Mouse (Mus musculus) cerebellum, postnatal 25 days (tissue): ENCODE results near the gene Mb.
A peak's percentile ranks its signal among the peaks of the same experiment; 100 is the strongest.

Source experiments
- DNase-seq, 2 experiments: peaks; one replicate each; pipeline ENCODE4 v3.0.0; 2021; ENCODE audit warnings: mixed read lengths in 2 of 2

Mb gene

DNA sequence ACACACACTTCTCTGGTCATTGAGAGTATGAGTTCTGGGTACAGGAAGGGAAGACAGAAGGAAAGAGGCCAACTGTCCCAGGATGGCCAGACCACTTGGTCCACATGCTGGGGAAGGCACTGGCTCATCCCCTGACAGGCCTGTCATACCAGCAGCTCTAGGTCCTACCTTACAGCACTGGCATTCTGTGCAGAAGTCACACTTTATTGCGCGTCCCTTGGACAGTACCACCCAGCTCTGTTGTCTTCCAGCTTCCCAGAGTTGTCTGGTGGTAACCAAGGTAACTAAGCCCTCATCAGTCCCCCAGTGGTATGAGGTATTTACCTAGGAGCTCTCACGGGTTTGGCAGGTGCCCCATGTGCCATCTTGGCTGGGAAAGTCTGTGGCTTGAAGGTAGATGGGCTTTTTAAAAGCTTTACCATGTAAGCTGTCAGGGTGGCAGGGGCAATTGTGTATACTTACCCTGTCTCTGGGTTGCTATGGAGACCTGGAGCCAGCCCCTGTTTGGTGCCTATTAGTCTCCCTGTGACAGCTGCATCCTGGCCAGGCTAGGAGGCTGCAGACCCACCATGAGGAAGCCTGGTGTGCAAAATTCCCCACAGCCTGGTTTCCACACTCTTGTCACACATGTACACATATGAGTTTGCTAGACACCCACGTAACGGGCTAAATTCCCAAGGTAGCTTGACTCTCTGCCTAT, 24.4 kb downstream of the Mb start:
- no peak for DNase-seq

DNA sequence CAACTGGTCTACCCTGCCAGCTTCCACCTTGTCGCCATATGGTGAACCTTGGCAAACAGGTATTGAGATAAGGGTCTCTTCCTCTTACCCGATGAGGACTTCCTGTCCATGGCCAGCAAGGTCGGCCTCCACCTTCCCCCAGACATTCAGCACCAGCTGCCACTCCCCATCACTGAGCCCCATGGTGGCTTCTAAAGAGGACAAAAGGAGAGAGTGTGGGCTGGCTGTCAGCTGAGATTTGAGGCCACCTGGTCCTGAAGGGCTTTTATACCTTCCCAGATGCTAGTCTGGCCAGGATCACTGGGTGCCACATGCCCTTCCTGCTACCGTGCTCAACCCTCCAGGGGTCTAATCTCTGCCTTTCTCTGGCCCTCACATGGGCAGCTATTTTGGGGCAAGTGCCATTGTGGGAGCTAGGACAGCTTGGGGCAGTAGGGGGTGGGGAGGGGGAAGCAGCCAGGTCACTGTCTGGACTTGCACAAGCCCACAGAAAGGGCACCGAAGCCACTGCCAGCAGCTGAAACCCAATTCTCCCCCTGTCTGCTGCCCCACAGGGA, 28.0 kb downstream of the Mb start:
- peak; percentile 51 to 58 for DNase-seq

DNA sequence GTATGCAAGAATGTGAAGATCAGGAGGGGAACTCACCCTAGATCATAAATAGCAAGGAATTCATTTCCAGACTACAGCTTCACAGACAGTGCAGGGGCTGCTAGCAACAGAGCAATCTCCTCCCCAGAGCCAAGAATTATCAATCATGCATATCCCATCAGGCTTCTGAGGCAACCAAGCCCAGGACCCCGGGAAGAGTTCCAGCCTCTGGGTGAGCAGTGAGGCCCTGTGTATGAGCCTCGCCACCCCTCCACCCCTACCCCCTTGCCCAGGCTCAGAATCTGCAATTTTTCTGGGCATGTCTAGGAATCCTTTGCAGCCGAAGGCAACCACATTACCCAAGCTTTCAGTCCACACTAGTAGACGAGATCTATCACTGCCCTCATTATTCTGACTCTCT, 28.6 kb downstream of the Mb start:
- DNase-seq = no peak

DNA sequence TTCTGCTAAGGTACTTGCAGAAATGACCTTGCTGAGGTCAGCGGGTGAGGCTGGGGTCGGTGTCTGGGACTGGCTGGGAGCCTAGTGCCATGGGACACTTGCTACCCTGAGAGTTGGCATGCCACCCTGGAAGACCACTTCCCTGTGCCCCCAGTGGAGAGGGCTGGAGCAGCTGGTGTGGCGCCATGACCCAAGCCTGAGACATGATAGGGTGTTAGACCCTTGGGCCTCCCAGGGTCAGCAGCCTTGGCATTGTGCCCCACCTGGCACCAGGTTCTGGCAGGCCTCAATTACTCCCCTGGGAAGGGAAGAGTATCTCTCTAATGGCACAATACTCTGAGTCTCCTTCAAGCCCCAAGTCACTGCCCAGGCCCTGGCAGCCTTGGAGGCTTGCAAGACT, 29.4 kb downstream of the Mb start:
- no peak for DNase-seq

DNA sequence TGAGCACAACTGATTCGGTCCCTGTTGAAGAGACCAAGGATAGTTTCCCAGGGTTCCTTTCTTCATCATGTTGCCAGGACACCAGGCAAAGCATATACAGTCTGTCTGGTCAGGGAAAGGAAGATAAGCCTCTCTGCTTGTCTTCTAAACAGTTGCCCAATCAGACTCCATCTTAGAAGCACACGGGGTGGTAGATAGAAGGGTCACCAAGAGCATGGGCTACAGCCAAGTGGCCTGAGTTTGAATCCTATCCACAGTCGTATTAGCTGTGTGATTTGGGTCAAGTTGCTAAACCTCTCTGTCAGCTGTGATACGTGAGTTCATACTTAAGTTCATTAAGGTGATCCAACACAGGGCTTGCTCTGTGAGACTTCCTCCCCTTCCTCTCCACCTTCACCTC, 30.3 kb downstream of the Mb start:
- DNase-seq = no peak

DNA sequence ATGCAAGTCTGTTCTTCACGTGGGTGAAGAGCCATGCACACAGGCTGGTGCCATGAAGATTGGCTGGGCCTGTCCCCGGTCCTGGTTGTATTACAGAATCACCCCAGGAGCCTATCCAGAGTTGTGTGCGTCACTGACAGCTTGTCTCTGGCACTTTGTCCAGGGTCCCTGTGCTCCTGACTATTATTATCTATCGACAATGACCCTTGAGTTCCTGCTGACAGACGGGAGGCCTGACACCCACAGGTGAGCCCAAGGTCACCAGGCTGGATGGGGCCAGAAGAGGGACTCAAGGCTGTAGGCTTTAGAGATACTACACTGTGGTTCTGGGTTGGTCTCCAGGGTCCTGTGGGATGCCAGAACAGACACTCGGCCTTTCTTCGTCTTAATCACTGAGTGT, 30.9 kb downstream of the Mb start:
- no peak for DNase-seq

DNA sequence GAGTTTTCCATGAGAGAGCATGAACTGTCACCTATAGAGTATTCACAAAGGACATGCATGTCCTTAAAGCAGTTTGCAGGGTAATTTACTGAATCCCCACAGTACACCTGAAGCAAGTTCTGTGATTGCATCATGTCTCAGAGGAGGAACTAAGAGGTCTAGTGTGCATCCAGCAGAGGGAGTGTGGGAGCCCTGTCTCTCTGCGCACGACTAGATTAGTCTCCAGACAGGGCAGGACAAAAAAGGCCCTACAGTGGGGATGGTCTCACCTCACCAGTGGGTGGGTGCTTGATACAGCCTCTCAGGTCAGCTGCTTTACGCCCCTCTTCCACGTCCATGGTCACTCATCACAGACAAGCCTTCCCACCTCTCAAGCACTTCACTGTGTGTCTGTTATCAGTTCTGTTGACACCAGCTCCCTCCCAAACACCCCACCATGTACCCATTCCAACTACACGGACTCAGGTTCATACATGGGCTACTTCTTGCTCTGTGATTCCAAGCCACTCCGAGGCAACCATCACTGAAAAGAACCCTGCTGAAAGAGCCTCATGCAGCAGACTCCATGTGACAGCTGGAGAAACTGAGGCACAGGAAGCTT, 31.6 kb downstream of the Mb start:
- peak in 1 of 2 experiments; percentile 48 for DNase-seq

DNA sequence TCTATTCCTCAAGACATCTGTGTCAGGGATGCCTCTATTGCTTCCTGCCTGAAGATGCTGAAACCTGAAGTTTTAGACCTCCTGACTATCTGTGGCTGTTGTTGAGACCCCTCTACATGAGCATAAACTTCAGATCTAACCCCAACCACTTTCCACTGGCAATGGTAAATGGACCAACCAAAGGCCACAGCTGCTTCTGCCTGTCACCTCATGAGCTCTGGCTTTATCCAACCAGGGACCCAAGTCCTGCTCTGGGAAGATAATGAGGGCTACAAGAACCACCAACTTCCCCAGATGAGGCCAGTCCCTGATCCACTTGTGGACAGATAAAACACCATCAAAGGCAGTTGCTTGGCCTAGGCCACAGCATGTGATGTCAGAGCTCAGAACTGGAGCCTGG, 32.6 kb downstream of the Mb start:
- DNase-seq = no peak

DNA sequence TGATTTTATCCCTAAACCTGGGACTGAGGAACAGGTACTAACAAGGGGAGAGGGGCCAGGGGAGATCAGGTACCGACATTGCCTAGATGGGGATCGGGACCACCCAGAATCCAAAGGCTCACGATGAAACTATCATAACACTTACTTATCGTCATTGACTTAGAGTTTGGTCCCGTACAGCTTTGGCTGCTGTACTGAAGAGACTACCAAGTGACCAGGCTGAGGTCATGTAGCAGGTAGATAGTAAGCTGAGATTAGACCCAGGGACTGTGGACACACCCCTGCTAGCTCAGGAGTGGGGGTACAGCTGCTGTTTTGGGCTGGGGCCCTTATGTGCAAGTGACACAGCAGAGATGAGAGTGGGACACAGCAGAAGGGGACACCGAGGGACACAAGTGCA, 34.0 kb downstream of the Mb start:
- DNase-seq = no peak

DNA sequence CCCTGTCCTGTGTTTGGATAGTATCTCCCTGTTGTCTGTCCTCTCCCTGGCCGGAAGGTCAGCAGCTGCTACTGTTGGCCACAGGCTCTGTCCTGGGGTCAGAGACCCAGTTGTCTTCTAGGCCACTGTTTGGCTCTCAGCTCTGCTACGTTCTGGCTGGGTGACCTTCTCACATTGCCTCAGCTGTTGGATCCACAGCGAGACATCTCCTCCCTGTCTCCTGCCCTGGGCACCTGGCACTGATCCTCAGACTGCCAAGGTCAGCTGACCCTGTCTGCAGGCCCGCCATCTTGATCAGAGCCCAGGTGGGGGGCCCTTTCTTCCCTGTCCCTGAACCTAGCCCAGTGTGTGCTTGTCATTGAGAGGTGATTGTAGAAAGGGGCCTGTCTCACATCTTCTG, 35.5 kb downstream of the Mb start:
- no peak for DNase-seq

DNA sequence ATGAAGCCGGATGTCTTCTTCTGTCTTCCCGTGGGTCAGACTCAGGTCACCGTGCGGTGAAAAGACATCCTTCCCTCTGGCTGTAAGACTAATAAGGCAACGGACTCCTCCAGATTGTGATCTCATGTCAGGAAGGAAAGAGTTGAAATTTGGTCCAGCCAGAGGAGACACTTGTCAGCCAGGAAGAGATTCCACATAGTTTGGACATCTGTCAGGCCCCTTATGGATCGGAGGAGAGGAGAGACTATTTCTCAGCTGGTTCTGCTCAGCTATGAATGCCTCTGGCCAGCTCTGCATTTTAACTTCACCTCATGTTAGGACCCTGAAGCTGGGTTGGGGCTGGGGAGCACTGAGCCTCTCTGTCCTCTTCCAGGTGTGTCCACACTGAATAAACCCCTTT, 36.0 kb downstream of the Mb start:
- no peak for DNase-seq

DNA sequence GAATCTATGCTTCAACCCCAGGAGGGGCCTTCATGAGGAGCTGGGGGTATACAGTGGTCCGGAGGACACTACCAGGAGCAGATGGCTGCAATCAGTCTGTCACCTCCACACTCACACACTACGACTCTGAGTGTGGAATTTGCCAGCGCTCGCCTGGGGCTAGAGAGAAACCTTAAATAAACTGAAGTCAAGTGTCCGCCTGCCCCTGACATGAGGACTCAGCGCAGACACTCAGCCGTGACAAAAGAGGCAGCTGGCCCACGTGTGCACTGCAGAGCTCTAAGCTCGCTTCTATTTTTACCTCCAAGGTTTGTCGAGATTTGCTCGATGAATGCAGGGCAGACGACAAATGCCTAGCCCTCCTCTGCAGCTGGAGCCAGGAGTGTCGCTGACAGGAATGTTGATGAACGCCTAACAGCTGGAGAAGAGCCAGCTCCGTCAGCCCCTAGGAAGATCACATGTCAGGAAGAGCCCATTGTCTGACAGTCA, 36.7 kb downstream of the Mb start:
- no peak for DNase-seq

DNA sequence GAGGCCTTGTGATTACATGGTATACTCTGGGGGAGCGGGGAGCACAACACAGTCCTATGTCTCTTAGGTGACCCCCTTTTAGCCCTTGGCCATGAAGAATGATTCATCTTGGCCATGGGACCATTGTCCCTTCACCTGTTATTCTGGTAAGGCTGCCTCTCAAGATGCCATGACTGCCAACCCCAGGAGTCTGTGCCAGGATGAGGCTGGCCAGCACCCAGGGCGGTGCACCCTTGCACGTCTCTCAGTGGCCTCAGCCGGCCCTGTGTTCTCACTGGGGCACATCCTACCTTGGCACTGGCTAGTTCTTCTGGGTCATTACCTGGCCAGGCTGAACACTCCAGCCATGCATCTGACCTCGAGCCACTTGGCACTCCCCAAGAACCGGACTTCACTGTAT, 41.6 kb downstream of the Mb start:
- DNase-seq = peak in 1 of 2 experiments; percentile 31

DNA sequence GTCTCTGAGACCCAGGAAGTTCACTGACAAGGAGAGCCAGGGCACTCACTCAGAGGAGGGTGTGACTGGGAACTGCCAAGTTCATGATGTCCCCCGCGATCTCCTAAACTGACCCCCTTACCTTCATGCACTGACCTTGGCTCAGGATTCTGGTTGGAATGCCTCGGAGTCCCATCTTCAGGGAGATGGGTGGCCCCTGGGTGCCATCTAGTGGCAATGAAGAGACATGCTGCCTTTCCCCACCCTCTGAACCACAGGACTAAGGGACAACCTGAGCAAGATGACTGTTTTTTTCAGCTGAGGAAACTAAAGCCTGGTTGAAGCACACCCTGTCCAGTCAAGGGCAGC, 46.6 kb downstream of the Mb start:
- DNase-seq = peak; percentile 64 to 75

DNA sequence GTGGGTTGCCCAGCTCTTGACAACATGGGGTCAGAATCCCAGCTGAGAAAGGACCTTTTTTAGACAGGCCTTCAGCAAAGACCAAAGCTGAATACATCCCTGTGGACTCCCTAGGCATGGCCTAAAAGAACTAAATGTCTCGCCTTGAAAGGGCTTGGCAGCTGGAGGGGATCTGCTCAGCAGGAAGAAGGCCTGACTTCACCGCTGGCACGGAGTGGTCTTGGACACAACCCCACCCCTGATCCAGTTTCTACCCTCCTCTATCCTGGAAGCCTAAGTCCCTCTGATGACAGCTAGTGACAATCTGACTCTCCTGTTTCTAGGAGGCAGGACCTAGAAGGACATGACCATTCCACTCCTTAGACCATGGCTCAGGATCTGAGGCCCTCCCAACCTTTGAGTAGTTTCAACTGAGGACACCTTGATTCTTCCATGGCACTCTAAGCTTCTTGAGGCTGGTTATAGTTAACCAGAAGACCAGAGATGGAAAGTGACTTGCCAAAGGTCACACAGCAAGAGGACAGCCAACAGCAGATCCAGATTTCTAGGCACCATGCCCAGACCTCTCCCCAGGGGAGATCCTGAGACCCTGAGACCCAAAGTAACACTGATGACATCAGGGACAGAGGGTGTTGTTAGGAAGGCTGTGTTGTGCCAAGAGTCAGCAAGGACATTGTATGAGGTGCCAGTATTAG, 47.1 kb downstream of the Mb start:
- DNase-seq = peak in 1 of 2 experiments; percentile 15

DNA sequence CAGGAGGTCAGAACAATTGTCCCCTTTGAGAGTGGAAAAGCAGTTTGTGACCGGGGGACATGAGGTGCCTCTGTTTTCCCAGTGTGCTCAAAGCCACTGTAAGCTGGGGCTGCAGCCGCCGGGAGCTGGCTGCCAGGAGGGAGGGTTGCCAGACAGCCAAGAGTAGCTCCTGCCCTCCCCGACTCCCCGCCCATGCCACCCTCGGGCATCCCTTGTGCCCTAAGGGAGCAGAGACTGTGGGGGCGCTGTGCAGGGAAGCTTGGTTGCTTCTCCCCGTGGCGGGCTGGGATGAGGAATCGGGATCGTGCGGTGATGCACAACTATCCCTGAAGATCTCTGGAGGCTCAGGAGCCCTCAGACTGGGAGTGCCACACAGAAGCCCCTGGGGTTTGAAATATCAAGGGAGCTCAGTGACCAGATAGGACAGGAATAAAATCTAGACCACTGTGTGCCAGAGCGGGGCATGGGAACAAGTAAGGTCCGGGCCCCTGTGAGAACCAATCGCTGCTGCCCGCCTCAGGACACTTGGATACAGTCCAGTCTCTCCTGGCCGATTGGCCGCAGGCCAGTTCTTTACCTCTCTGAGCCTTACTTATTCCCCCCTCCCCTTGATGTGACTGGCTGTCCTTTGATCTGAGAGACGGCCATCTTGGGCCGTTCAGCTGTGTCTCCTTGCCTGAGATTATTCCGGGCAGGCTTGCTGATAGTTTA, 51.4 kb downstream of the Mb start:
- peak; percentile 20 to 51 for DNase-seq

DNA sequence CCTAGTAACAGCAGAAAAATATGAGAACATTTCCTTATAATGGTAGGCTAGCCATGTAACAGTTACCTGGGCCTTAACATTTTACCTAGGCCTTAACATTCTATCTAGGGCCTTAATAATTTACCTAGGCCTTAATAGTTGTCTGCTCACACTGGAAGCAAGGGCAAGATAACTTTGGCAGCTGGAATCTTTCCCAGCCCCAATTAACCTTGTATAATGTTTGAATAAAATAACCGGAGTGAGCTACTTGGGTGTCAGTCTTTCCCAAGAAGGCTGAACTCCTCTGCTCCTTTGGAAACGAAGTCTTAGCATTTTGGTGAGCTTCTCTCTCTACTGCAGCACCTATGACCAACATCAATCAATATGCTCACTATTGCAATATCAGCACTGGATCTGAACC, 52.4 kb downstream of the Mb start:
- no peak for DNase-seq

DNA sequence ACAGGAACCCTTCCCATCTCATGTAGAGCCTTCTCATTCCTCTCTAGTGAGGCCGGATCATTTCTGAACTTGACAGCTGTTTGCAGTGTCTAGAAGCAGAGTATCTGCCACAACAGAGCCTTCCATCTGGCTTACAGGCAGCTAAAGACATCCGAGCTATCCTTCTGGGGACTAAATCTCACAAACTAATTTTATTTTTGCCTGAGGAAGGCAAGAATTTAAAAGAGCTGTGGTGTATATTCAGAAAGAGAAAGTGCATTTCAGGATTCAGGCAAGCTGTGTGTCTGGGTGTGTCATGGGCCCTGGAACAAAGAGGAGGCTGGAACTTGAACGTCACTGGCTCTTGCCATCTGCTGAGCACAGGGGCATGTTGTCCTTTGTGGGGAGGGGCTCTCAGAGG, 56.1 kb downstream of the Mb start:
- no peak for DNase-seq

DNA sequence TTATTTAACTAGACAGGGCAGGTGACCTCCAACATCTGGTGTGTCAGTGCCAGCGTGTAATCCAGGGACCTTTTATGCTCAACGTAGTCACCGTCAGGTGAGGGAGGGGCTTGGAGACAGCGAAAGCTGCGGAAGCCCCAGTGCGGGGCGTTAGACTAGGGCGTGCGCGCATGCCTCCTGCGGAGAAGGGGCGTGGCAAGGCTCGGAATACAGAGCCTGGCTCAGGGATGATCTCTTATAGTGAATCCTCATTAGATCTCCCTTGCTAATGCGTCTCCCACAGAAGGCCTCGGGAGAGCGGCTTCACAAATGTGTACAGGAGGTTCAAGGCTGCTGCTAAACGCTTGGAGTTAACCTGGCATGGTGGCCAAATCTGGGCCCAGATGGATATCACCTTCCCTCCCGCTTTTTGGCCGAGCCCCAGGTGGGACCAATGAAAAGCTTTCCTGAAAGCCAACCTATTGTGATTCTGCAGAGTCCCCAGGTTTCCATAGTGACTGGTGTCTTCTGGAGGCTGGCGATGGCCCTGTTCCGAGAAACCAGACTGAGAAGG, 62.9 kb downstream of the Mb start:
- peak in 1 of 2 experiments; percentile 38 for DNase-seq

DNA sequence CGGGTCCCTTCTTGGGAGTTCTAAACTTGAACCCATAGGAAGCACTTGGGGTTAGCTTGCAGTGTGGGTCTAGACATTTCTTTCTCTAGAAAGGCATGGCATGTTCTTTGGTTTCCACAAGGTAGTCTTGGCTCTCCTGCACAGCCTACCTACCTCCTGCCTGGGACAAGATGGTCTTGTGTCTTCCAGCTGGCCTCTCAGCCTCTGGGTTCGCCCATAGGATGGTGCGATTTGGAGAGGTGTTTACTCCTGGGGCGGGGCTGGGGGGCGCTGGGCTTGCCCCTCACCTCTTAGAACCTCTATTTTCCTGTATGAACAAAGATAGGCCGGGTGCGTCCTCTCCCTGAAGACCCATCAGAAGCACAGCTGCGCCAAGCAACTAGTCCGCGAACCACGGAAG, 63.3 kb downstream of the Mb start:
- no peak for DNase-seq

DNA sequence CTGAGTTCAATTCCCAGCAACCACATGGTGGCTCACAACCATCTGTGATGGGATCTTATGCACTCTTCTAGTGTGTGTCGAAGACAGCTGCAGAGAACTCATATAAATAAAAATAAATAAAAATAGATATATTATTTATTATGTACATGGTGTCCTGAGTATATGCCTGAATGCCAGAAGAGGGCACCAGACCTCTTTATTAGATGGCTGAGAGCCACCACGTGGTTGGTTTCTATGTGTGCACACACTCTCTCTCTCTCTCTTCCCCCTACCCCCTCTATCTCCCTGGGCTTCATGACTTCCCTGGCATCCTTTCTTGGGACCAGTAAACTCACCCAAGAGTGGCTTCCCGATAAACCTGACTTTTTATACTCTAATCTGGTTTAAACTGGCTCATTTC, 67.7 kb downstream of the Mb start:
- DNase-seq = peak in 1 of 2 experiments; percentile 14

DNA sequence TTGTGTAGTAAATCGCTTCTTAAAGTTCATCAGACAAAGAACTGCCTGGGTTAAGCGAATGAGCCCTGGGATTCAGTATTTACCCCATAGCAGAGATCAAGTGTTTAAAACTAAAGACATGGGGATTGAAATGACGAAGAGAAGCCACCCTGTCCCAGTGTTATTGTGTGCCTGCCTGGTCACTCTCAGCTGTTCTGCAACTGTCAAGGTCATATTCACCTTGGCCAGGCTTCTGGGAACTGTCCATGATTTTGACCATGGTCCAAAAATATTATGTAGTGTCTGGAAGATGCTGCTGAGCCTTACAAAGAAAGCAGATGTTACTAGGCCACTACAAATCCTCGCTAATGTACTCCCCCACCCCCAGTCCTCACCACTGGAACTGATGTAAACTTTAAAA, 70.7 kb downstream of the Mb start:
- DNase-seq = no peak

DNA sequence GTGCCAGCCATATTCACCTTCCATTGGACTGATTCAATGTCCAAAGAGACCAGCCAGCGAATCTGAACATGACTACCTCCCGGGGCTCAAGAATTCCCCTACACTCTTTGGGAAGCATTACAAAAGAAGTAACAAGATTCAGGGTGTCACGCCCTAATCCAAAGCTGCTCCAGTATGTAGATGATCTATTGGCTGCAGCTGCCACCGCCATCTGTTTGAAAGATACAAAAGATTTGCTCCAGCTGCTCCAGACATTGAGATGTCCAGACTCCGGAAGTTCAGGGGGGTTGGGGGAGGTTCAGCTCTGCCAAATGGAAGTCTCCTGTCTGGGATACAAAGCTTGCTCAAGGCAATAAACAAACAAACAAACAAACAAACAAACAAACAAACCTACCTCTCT, 73.9 kb downstream of the Mb start:
- no peak for DNase-seq
